Mouse (Mus musculus) spleen, postnatal 10 days (tissue): ENCODE measurements around the gene Fgfr2.

Experiments used
- DNase-seq, 2 experiments: peaks; one replicate each; pipeline ENCODE4 v3.0.0; 2021 to 2022; ENCODE audit warnings: low spot score in 2 of 2

Fgfr2 gene

DNA sequence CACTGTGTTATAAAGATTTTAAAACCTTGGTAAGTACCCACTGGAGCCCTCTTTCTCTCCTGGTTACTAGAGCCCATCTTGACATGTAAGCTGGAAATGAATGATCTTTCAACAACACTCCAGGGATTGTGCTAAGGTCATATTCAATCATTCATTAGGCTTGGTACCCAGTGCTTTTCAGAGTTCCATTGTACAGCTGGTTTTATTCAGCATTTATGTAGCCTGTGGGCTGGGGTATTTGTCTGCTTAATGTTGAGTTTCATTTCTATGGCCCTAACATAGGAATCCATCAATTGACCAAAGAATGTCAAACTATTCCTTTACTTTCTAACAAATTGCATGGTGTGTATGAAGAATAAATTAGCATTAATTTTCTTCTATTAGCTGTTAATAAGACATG is 299.3 kb downstream of the Fgfr2 start:
- no peak for DNase-seq

DNA sequence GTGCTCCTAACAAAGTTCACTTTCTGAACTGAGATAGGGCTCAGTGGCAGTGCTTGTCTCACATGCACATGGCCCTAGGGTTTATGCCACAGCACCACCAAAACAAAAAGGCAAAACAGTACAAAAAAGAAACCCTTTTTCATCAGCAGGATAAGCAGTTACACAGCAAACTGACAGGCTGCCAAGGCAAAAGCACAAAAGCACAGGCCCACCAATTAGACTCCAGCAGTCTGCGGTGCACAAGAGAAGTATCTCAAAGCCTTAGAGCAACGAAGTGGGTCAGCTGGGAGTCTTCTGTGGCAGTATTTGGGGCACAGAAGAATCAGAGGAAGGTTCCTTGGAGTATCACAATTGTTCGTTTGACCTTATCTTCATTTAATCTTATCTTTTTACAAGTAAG is 302.5 kb downstream of the Fgfr2 start:
- DNase-seq: no peak

DNA sequence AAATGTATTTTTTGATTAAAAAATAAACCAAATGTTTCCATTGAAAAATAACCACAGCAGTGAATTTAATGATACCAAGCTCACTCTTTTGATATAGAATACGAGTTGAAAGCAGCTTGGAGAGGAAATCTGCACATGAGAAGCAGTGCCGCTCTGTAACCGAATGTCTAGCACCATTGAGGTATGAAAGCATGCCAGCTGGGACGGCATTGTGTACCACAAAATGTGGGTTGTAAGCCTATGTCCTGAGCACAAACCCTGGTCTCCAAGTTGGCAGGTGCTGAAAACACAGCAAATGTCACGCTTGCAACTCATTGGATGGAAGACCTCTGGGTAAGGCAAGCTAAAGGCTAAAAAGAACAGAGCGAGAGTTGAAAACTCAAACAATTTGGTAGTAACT is 306.1 kb downstream of the Fgfr2 start:
- no peak for DNase-seq

DNA sequence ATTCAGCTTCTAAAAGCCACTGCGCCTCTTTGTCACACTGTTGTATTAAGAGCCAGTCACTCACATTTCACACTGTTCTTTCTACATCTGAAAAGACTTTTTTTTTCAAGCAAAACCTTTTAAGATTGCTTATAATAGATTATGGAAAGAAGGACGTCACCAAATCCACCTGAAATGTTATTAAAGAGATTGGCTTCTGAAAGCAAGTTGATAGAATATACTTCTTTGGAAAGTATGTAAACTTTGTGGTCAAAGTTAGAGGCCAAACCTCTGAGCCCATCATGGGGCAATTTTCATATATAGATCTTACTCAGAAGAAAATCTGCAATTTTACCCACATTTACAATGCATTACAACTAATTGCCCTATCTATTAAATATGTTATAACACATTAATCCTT is 306.6 kb downstream of the Fgfr2 start:
- no peak for DNase-seq

DNA sequence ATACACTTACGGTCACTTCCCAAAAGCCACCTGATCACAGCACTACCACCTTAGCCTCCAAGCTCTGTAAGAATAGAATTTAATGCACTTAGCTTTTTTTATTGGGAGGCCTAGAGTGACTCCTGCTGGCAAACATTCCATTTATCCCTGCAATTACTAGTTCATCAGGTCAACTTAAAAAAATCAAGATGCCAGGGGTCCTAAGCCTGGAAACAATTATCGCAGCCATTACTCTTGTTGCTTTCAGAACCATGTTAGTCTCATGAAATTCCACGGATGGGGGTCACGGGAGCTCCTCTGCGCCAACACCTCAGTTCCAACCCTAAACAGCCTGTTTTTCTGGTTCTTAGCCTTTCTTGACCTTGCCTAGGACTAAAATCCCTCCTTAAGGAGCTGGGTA is 308.1 kb downstream of the Fgfr2 start:
- DNase-seq: no peak

DNA sequence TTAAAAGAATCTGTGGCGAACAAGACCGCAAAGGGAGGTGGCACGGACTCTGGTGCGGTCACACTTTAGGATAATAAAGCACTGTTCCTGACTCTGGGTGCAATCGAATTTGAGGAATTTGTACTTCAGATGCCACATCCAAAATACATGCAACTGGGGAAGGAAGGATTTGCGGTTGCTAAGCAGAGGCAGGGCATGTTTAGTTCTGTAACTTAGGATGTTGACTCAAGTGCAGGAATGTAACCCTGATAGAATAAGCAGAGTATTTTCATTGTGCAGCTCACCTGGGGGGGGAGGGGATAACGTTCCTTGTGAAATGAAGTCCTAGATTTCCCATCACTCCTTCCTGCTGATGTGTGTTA is 309.1 kb downstream of the Fgfr2 start:
- no peak for DNase-seq

DNA sequence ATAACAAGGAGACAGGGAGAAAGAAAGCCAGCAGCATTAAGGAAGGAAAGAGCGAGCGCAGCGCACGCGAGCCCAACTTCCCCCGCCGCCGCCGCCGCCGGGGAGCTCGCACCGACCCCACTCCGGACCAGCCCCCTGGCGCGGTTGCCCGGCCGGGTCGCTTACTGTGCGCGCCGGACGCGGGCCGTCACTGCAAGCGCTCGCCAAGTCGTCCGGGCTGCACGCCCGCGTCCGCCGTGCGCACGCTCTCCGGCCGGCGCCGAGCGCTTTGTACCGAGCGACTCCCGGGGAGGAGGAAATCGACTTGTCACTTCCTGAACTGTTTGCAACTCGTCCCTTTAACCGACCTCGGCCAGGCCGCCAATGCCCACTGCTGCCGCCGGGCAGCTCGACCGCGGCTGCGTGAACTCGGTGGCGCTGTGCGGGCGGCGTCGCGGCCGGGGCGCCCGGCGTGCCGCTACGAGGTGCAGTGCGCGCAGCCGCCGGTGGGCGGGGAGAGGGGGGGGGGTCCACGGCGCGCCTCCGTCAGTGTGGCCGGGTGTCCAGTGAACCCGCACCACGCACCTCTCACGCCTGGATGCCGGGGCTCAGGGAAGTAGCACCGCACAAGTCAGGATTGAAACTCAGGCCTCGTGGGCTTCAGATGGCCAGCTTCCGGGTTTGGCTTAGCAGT is 309.6 kb downstream of the Fgfr2 start, which contains the start of gene Fam53b:
Fam53b (minus strand) TSS at position 471 of the 673 bp plus-strand sequence.
- DNase-seq: peak; percentile 74

DNA sequence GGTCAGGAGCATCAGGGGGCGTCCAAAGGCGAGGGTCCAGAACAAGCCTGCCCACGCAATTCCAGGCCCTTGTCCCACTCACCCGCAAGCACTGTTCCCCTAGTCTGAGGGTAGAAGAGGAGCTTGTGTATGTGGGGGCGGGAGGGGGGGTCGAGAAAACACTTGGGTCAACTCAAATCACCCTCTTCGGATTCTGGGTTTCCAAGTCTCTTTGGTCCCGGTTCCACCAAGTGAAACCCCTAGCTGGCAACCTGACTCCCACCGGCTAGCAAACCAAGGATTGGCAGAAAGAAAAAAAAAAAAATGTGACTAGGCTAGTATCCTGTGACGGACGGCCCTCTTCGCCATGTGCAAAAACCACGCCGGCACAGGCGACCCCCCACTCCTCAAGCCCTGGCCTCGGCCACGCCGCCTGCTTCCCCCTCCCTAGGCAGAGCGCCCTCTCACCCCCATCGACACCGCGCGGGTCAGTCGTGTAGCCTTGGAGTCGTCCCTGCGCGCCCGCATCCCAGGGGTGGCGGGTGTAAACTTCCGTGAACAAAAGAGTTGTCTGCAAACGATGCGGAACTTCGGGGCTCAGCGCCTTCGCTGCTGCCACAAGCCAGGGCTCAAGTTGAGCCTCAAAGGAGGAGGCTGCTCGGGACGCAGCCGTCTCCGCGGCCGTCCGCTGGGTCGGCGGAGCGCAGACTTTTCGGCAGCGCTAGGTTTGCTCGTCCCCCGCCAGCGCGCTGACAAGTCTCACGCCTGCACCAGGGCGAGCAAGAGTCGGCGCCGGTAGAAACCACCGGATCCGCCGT is 310.3 kb downstream of the Fgfr2 start:
- peak; percentile 71 to 80 for DNase-seq

DNA sequence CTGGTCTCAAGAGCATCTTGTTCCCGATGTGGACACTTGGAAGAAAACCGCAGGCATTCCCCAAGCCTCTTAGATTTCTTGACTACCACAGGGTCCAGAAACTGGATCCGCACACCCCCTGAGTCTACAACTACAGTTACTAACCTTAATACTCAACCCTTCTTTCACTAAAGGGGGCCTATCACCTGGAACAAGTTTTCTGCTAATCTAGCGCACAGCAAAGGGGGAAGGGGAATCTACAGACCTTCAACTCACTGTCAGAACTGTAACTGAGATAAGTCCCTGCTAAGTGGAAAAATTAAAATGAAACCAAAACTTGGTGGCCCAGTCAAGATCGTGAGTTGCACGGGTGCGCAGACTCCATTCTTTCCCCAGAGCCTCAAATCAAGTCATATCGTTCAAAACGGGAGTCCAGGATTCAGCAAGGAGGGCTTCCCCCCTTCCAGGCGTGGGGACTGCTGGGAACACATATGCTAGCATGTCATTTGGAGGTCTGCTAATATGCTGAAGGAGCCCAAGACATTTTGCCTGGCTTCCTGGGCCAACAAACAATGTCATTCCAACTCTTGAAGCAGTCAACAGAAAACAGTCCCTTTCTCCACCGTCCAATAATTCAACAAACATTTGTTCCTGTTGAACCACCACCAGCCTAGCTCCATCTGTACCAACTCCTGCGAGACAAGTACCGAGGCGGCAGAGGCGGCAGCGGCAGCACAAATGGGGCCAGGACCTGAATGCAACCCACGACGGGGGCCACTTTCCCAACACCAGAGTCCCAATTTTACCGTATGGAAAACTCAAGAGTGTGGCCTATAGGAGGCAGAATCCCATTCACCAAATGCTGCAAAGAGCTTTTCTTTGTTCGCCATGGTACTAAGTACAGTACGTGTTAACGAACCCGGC is 311.2 kb downstream of the Fgfr2 start:
- DNase-seq: peak; percentile 56 to 65

DNA sequence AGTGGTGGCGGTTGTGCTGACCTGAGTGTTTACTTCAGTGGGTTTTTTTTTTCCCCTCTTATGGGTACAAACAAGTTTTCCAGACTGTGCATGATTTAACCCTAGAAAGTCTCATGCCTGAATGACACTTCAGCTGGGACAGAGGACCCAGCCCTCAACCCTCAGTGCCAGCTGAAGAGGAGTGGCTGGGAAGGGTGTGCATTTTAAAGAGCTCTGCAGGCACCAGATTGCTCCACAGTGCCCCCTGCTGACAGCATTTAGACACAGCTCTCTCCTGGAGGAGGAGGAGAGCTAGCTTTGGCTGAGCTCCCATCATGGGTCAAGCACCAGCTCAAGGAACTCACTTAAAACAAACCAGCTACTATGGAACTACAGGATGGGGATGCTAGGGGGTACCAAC is 312.3 kb downstream of the Fgfr2 start:
- DNase-seq: peak; percentile 96 to 97

DNA sequence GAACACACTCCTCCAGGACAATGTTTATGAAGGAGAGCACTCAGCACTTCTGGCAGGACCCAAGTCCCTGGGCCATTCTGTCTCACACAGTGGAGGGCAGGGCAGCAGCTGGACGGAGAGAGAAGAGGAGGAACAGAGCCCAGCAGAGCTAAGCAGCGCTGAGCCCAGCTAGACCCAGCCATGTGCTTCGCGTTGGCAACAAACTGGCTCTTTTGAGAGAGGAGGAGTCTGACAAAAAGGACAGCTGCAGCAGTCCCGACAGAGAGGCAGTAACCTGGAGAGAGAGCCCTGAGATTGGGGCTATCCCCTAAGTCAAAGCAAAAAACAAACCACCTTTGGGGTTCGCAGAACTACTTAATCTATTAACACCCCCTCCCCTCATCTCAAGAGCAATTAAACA is 312.8 kb downstream of the Fgfr2 start:
- peak in 1 of 2 experiments; percentile 46 for DNase-seq

DNA sequence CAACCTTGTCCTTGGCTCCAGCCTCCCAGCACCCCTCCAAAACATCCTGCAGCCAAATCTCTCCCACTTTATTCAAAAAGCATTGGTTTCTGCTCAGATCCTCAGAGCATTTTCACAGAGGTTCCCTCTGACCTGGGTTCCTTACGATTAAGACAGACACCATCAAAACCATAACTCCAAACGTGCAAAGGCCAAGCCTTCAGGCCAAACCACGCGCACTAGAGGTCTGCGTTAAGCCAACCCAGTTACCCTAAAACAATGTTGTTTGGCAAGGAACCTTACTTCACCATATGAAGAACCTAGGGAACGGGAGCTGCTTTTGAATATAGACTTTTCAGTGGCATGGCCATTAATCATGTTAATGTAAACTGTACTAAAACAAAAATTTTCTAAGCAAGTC is 313.4 kb downstream of the Fgfr2 start:
- DNase-seq: no peak

DNA sequence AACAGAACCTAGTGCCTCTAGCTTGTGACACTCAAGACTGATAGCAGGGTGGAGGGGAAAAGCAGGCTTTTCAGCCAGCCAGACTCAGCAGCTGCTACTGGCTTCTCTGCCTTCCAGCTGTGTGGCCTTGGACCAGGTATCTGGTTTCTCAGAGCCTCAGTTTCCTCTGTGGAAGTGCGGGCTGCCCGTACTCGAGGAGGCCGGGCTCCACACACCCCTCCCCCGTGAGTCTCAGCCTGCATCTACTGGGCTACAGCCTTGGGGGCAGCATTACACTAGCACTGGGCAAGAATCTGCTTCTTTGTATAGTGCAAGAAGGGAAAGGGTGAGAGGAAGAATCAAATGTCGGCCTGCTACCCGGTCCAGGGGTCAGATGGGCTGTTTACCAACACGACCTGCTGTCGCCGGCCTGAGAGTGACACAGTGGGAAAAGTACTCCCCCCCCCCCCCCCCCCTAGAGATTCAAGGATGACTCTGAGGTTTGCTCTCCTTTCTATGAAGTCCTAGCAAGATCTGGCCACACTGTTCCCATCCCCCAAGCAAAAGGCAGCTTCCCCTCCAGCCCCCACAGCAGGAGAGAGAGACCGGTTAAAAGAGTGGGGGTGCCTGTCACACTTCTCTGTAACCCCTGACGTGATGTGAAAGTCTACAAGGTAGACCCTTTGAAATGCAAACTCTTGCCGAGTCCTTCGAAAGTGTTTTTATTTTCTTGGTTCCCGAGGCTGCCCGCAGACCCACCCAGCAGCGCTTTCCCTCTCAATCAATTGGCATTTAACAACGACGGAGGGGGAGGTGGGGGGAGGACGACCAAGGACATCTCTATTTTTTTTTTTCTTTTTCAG is 314.1 kb downstream of the Fgfr2 start:
- DNase-seq: peak; percentile 42

DNA sequence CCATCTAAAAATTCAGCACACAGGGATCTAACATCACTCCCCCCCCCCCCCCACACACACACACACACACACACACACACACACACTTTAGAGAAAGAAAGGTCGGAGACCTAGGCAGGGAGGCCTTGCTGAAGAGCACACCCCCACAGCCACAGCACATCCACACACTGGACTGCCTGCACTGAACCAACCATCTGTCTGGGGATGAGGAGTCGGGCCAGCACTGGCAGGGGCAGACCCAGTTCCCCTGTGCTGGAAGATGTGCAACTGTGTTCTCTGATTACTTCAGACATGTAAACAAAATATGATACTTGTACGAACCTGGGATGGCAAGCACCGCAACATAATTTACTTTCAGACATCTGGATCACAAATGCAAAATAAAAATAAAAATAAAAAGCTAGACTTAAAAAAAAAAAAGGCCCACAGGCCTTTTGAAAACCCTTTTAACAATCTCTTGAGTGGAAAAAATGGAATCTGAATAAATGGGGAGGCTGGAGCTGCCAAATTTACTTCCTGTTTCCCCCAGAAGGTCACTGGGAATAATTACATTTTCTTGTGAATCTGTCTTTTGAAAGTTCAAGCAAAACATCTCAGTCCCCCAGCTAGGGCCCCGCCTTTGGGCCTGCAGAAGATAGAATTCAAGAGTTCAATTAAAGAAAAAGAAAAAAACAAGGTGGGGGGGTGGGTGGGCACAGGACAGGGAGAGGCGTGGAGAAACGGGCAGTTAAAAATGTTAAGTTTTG is 314.9 kb downstream of the Fgfr2 start:
- no peak for DNase-seq

DNA sequence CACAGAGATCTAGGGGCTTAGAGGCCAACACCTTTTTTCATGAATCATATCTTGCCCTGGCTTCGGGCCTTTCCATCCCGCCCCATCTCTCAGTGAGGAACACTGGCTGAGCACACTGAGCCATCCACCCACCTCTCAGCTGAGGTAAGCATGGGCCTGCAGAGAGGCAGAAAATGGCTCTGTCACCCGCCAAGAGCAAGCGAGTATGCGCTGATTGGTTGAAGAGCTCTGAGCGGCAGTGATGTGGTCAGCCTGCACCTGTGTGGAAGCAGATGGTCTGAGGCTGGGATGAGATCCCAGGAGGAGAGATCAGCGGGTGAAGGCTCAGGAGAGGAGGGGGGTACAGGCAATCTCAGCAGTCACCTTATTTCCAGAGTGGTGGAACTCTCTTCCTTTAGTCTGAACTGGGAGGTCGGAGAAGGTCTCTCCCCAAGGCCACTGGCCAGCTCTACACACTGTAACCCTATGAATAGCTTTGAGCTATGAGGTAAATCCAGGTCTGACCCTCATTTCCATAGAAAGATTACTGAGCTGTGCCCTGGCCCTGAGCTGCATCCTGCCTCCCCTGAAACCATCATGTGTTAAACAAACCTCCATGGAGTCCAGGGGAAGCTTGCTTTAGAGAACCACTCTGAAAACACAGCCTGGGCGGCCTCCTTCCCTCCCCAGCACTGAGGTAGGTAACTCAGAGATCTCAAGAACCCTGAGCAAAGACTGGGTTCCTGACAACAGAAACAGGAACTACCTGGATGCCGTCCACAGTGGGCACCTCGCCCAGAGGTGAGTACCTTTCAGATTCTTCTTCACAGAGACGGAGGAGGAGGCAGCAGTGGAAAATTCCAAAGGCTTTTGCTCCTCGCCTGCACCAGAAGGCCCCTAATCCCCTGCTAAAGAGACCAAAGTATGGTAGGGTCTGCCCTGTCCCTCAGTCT is 316.0 kb downstream of the Fgfr2 start:
- peak in 1 of 2 experiments; percentile 14 for DNase-seq

DNA sequence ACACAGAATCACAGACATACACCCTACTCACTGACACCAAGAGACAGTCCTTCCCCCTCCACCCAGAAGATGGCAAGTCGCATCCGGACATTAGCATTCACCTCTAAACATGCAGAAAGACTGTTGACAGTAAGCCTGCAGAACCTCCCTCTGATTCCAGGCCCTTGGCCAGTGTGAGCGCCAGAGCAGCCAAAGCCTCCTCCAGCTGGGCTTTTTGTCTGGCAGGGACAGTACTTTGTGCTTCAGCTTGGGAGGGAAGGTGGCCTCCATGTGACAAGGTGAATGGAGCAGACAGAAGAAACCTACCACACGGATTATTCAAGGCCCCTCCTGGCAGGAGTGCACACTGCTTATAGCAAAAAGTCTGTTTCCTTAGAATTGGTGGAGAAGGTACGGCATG is 316.9 kb downstream of the Fgfr2 start:
- no peak for DNase-seq

DNA sequence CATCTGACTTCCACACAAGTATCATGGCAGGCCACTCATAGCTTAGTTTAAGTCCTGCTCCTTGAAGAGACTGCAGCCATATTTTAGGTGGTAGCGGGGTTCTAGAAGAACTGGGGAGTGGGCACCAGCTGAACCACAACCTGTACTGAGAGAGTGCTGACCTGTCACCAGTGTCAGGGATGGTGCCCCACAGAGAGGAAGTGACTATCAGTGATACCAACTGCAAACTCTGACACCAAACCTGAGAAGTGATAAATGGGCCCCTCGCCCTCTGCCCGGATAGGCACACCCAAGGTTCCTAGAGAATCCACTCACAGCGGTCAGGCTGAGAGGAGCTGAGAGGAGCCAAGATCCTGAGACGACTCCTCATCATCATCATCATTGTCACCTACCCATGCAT is 318.2 kb downstream of the Fgfr2 start:
- DNase-seq: no peak

DNA sequence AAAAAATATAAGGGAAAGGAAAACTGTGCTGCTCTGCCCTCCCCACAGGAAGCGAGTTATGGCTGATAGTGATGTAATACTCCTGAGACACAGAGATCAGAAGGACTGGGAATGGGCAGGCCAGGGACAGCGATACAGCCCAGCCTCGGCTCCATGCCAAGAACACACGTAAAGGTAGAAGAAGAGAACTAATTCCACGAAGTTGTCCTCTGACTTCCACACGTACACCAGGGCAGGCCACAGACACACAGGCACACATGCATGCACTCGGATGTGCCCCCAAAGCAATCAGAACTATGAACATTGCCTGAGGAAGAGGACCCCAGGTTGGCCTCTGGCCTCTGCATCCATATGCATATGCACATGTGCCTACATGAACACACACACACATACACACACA is 318.7 kb downstream of the Fgfr2 start:
- peak in 1 of 2 experiments; percentile 29 for DNase-seq

DNA sequence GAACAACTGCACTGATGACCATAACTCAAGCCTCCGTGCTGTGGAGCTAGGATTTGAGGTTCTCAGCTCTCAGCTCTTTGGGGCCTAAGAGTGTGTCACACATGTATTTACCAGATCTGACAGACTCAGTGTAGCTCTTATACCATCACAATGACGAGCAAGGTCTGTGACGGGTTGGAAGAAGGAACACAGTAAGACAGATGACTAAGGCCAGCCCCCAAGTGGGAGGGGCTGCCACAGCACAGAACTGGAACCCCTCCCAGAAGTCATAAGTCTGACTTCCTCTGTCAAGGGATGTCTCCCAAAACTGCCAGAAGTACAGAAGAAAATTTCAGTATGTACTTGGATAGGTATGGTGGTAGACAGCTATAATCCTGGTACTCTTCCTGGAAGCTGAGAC is 319.2 kb downstream of the Fgfr2 start:
- peak; percentile 15 to 65 for DNase-seq

DNA sequence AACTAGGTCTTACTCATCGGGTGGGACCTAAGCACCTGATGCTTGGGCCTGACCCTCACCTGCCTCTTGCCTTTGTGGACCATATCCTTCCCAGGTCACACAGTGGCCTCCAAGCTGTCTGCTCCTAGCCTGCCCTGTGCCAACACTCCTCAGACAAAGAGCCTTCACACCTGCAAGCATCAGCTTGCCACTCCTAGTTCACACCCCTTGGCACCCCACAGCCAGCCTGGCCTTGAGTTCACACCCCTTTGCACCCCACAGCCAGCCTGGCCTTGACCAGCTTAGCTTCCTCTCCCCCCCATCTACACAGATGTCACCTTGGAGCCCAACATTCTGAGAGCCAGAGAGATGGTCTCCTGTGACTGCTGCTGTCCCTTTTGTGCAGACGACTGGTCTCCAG is 319.8 kb downstream of the Fgfr2 start:
- no peak for DNase-seq
